Mouse (Mus musculus): ENCODE results near the gene Fchsd2. TPM values are rescaled to one million over a fixed set of nuclear protein-coding genes. Genes with fewer than 3 reads are reported as not detected.
"Not testable (repeated sequence)": the region's sequence is repeated elsewhere in the genome, so short reads cannot be mapped to it uniquely, and the experiment has no call there.

Fchsd2 gene
- total and polyA plus RNA-seq, 3 experiments = 9.7 to 31.3 (median 14.9) TPM

DNA sequence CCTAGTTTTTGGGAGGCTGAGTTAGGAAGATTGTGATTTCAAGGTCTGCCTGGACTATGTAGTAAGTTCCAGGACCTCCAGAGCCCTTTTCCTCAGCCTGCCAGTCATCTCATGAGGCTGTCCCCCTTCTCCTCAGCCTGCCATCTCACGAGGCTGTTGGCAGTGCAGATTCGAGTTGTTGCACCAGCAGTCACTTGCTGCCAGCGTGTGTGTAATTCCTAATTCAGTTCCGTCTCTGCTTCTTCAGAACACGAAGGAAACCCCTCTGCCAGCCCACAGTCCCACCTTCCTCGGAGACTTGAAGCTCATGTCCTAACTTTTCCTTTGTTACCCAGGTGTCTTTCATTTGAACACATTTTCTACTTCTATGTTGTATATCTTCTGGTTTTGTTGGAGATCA, 38.6 kb downstream of the Fchsd2 start:
- Histone ChIP-seq H3K4me3 (ENCODE audit: low read depth, low read length) (no peak overlapping the region), H3K36me3 (replicated peaks) (peaks cover 4% of the 10 kb centered on the region), H3K27me3 (ENCODE audit: insufficient read depth, low read length) (no peaks in the 10 kb centered on the region), H3K9me3 (replicated peaks) (no peaks in the 10 kb centered on the region), H3K4me1 (ENCODE audit: insufficient read depth, low read depth, low read length) (peaks cover 19% of the 10 kb centered on the region)
- DNase-seq (ENCODE audit: low spot score) (no peak), ATAC-seq (ENCODE audit: extremely low read depth, insufficient number of reproducible peaks, low FRiP score, poor library complexity, severe bottlenecking) (no peak)
- TF ChIP-seq CTCF (IDR thresholded peaks at IDR 0.05; ENCODE audit: low read depth, low read length) (no peak), TAL1 (conservative IDR thresholded peaks at IDR 0.05; ENCODE audit: low read depth, low read length) (no peak), GATA2 (IDR thresholded peaks at IDR 0.05; ENCODE audit: borderline replicate concordance, low read depth, low read length) (no peak), GATA1 (IDR thresholded peaks at IDR 0.05; ENCODE audit: borderline replicate concordance, low read length) (no peak), POLR2AphosphoS5 (IDR thresholded peaks at IDR 0.05; ENCODE audit: insufficient replicate concordance, low read depth, low read length) (no peak)

DNA sequence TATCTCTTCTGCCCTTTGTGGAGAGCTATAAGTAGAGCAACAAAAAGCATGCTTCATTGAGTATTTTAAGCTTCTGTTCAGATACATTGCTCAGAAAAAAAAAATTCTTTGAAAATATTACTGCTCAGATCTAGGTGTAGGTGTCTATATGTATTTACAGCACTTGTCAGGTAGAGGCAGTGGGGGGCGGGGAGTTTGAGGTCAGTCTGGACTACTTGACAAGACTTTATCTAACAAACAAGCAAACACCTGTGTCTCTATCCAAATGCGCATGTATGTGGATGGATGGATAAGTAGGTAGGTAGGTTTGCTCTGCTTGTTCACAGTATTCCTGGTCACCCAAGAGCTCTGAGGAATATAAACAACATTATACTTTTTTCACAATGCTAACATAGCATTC, 40.9 kb downstream of the Fchsd2 start:
- ATAC-seq (ENCODE audit: extremely low read depth, insufficient number of reproducible peaks, low FRiP score, poor library complexity, severe bottlenecking) (no peak), DNase-seq (ENCODE audit: low spot score) (no peak)
- H3K36me3 ChIP-seq (replicated peaks) = peaks cover 2% of the 10 kb centered on the region
- no peak overlapping the region for H3K4me3 ChIP-seq (ENCODE audit: low read depth, low read length)
- H3K4me1 ChIP-seq (ENCODE audit: insufficient read depth, low read depth, low read length) = peaks cover 8% of the 10 kb centered on the region
- TF ChIP-seq TAL1 (conservative IDR thresholded peaks at IDR 0.05; ENCODE audit: low read depth, low read length) = no peak
- H3K9me3 ChIP-seq (replicated peaks) = no peaks in the 10 kb centered on the region
- no peaks in the 10 kb centered on the region for H3K27me3 ChIP-seq (ENCODE audit: insufficient read depth, low read length)

- Histone ChIP-seq H3K4me3 (ENCODE audit: low read depth, low read length) (no peak overlapping the region), H3K4me1 (ENCODE audit: insufficient read depth, low read depth, low read length) (peaks cover 8% of the 10 kb centered on the region), H3K9me3 (replicated peaks) (no peaks in the 10 kb centered on the region), H3K27me3 (ENCODE audit: insufficient read depth, low read length) (no peaks in the 10 kb centered on the region), H3K36me3 (replicated peaks) (peaks cover 2% of the 10 kb centered on the region)
- ATAC-seq (ENCODE audit: extremely low read depth, insufficient number of reproducible peaks, low FRiP score, poor library complexity, severe bottlenecking) (no peak), DNase-seq (ENCODE audit: low spot score) (no peak)
- TF ChIP-seq CTCF (IDR thresholded peaks at IDR 0.05; ENCODE audit: low read depth, low read length) (no peak), POLR2AphosphoS5 (IDR thresholded peaks at IDR 0.05; ENCODE audit: insufficient replicate concordance, low read depth, low read length) (no peak), TAL1 (conservative IDR thresholded peaks at IDR 0.05; ENCODE audit: low read depth, low read length) (no peak)
These were observed 41.5 kb downstream of the Fchsd2 start for GRCm38 (mm10) chr7:101134117-101134516.

DNA sequence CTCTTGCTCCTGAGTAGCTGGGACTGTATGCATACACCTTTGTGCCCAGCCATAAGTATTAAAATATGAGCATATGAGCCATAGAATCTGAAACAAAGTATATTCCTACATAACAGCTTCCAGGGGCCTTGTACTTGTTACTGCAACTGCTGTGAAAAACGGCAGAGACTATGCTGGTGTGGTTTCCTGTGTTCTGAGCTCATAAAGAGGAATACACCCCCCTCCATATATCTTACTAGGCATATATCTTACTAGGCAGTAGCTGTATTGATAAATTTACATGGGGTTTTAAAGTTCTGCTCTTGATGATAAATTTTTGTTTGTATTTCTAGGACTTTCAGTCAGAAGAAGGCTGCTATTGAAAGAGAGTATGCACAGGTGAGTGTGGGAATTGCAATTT, 46.2 kb downstream of the Fchsd2 start:
- no peaks in the 10 kb centered on the region for H3K36me3 ChIP-seq (replicated peaks)
- no peak overlapping the region for H3K4me3 ChIP-seq (ENCODE audit: low read depth, low read length)
- no peak for ATAC-seq (ENCODE audit: extremely low read depth, insufficient number of reproducible peaks, low FRiP score, poor library complexity, severe bottlenecking)
- TF ChIP-seq GATA2 (IDR thresholded peaks at IDR 0.05; ENCODE audit: borderline replicate concordance, low read depth, low read length) (no peak), TAL1 (conservative IDR thresholded peaks at IDR 0.05; ENCODE audit: low read depth, low read length) (no peak), GATA1 (IDR thresholded peaks at IDR 0.05; ENCODE audit: borderline replicate concordance, low read length) (no peak), CTCF (IDR thresholded peaks at IDR 0.05; ENCODE audit: low read depth, low read length) (no peak), POLR2AphosphoS5 (IDR thresholded peaks at IDR 0.05; ENCODE audit: insufficient replicate concordance, low read depth, low read length) (no peak)
- DNase-seq (ENCODE audit: low spot score) = no peak
- no peaks in the 10 kb centered on the region for H3K9me3 ChIP-seq (replicated peaks)
- H3K4me1 ChIP-seq (ENCODE audit: insufficient read depth, low read depth, low read length) = peaks cover 3% of the 10 kb centered on the region
- no peaks in the 10 kb centered on the region for H3K27me3 ChIP-seq (ENCODE audit: insufficient read depth, low read length)

- no peak overlapping the region for H3K4me3 ChIP-seq (ENCODE audit: low read depth, low read length)
- no peaks in the 10 kb centered on the region for H3K36me3 ChIP-seq (replicated peaks)
- no peak for TF ChIP-seq CTCF (IDR thresholded peaks at IDR 0.05; ENCODE audit: low read depth, low read length)
- no peak for TF ChIP-seq GATA2 (IDR thresholded peaks at IDR 0.05; ENCODE audit: borderline replicate concordance, low read depth, low read length)
- TF ChIP-seq TAL1 (conservative IDR thresholded peaks at IDR 0.05; ENCODE audit: low read depth, low read length) = no peak
- TF ChIP-seq POLR2AphosphoS5 (IDR thresholded peaks at IDR 0.05; ENCODE audit: insufficient replicate concordance, low read depth, low read length) = no peak
- no peak for TF ChIP-seq GATA1 (IDR thresholded peaks at IDR 0.05; ENCODE audit: borderline replicate concordance, low read length)
- H3K4me1 ChIP-seq (ENCODE audit: insufficient read depth, low read depth, low read length) = no peaks in the 10 kb centered on the region
- H3K9me3 ChIP-seq (replicated peaks) = no peaks in the 10 kb centered on the region
- ATAC-seq (ENCODE audit: extremely low read depth, insufficient number of reproducible peaks, low FRiP score, poor library complexity, severe bottlenecking) (no peak), DNase-seq (ENCODE audit: low spot score) (no peak)
- H3K27me3 ChIP-seq (ENCODE audit: insufficient read depth, low read length) = no peaks in the 10 kb centered on the region
These were observed 50.2 kb downstream of the Fchsd2 start for GRCm38 (mm10) chr7:101142907-101143306.

DNA sequence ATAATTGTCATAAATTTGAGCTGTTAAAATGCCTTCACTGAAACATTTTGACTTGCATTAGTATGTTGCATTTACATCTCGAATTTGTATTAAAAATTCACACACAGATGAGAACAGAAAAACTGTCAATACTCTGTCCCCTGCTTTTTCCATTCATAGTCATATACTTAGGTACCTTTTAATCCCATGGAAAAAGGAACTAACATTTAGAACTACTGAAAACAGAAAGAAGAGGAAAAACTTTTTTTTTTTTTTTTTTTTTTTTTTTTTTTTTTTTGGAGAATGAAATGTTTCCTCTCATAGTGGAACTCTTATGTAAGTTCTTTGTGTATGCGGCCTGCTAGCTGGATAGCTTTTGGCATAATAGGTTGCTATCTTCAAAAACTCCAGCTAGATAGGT, 51.6 kb downstream of the Fchsd2 start:
- Histone ChIP-seq H3K4me1 (ENCODE audit: insufficient read depth, low read depth, low read length) (no peaks in the 10 kb centered on the region), H3K9me3 (replicated peaks) (no peaks in the 10 kb centered on the region), H3K36me3 (replicated peaks) (no peaks in the 10 kb centered on the region), H3K27me3 (ENCODE audit: insufficient read depth, low read length) (no peaks in the 10 kb centered on the region), H3K4me3 (ENCODE audit: low read depth, low read length) (no peak overlapping the region)
- ATAC-seq (ENCODE audit: extremely low read depth, insufficient number of reproducible peaks, low FRiP score, poor library complexity, severe bottlenecking) = no peak
- TF ChIP-seq CTCF (IDR thresholded peaks at IDR 0.05; ENCODE audit: low read depth, low read length) (no peak), GATA2 (IDR thresholded peaks at IDR 0.05; ENCODE audit: borderline replicate concordance, low read depth, low read length) (no peak), POLR2AphosphoS5 (IDR thresholded peaks at IDR 0.05; ENCODE audit: insufficient replicate concordance, low read depth, low read length) (no peak), TAL1 (conservative IDR thresholded peaks at IDR 0.05; ENCODE audit: low read depth, low read length) (no peak), GATA1 (IDR thresholded peaks at IDR 0.05; ENCODE audit: borderline replicate concordance, low read length) (no peak)
- no peak for DNase-seq (ENCODE audit: low spot score)

- Histone ChIP-seq H3K27me3 (ENCODE audit: insufficient read depth, low read length) (no peaks in the 10 kb centered on the region), H3K36me3 (replicated peaks) (no peaks in the 10 kb centered on the region), H3K4me1 (ENCODE audit: insufficient read depth, low read depth, low read length) (no peaks in the 10 kb centered on the region), H3K4me3 (ENCODE audit: low read depth, low read length) (no peak overlapping the region), H3K9me3 (replicated peaks) (no peaks in the 10 kb centered on the region)
- ATAC-seq (ENCODE audit: extremely low read depth, insufficient number of reproducible peaks, low FRiP score, poor library complexity, severe bottlenecking) (no peak), DNase-seq (ENCODE audit: low spot score) (no peak)
- TF ChIP-seq GATA2 (IDR thresholded peaks at IDR 0.05; ENCODE audit: borderline replicate concordance, low read depth, low read length) (no peak), GATA1 (IDR thresholded peaks at IDR 0.05; ENCODE audit: borderline replicate concordance, low read length) (no peak), CTCF (IDR thresholded peaks at IDR 0.05; ENCODE audit: low read depth, low read length) (no peak), POLR2AphosphoS5 (IDR thresholded peaks at IDR 0.05; ENCODE audit: insufficient replicate concordance, low read depth, low read length) (no peak), TAL1 (conservative IDR thresholded peaks at IDR 0.05; ENCODE audit: low read depth, low read length) (no peak)
These were observed 56.4 kb downstream of the Fchsd2 start for GRCm38 (mm10) chr7:101149039-101149438.

DNA sequence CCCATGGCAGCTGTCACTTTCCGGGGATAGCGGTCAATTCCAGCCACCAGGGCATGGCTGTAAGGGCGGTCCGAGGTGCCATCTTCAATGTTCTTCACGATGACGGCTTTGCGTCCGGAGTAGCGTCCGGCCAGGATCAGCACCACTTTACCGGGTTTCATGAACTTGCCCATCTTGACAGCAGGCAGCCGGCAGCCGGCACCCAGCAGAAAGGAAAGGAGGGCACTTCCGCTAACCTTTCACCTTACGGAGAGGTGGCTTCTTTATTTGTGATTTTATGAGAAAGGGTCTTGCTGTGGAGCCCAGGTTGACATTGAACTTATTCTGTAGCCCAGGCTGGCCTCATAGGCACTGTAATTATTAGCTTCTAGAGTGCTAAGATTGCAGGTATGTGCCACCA, 62.2 kb downstream of the Fchsd2 start:
- H3K27me3 ChIP-seq (ENCODE audit: insufficient read depth, low read length); H3K4me1 ChIP-seq (ENCODE audit: insufficient read depth, low read depth, low read length); ATAC-seq (ENCODE audit: extremely low read depth, insufficient number of reproducible peaks, low FRiP score, poor library complexity, severe bottlenecking); H3K9me3 ChIP-seq (replicated peaks); H3K36me3 ChIP-seq (replicated peaks); DNase-seq (ENCODE audit: low spot score); H3K4me3 ChIP-seq (ENCODE audit: low read depth, low read length): not testable (repeated sequence)

All from G1E (cell line).